Mouse (Mus musculus) heart, embryonic 14.5 days (tissue): Measurements from ENCODE around the gene Fgfr2. TPM values are rescaled to one million over a fixed set of nuclear protein-coding genes. Genes with fewer than 3 reads are reported as not detected.

Experiments used
- ATAC-seq: fragments of 200-750 bp; cut with Nextera tagmentation; 2 replicates; pipeline ENCODE4 v1.8.0; 2017; ENCODE audit warnings: low read depth, moderate TSS enrichment; ENCODE audit not compliant: insufficient number of reproducible peaks, insufficient read depth, low FRiP score
- H3K27ac ChIP-seq, 2 experiments: fragments of 200-500 bp in 1 of 2; fragments of 300-500 bp in 1 of 2; sonication (generic) in 1 of 2; replicated peaks in 1 of 2; 2 replicates each; pipeline ENCODE4 v1.5.1; 2012 to 2014; ENCODE audit warnings: low read depth in 2 of 2, low read length in 2 of 2, control low read depth in 1 of 2, mild to moderate bottlenecking in 1 of 2, mixed read lengths in 1 of 2; ENCODE audit not compliant: control insufficient read depth in 1 of 2, insufficient read depth in 1 of 2
- H3K27me3 ChIP-seq: fragments of 300-500 bp; sonication (generic); 2 replicates; pipeline ENCODE4 v1.6.1; 2014; ENCODE audit warnings: mild to moderate bottlenecking, low read length, control low read depth; ENCODE audit not compliant: control insufficient read depth, insufficient read depth
- H3K36me3 ChIP-seq: fragments of 300-500 bp; sonication (generic); 2 replicates; pipeline ENCODE4 v1.6.1; 2014; ENCODE audit warnings: mild to moderate bottlenecking, control low read depth, low read length, mixed read lengths; ENCODE audit not compliant: control insufficient read depth, insufficient read depth
- H3K4me1 ChIP-seq, 2 experiments: fragments of 200-500 bp in 1 of 2; fragments of 300-500 bp in 1 of 2; sonication (generic) in 1 of 2; 2 replicates each; pipeline ENCODE4 v1.6.1; 2012 to 2014; ENCODE audit warnings: low read length in 2 of 2, control low read depth in 1 of 2, mixed read lengths in 1 of 2; ENCODE audit not compliant: control insufficient read depth in 2 of 2, insufficient read depth in 2 of 2
- H3K4me2 ChIP-seq: fragments of 300-500 bp; sonication (generic); 2 replicates; pipeline ENCODE4 v1.6.1; 2014; ENCODE audit warnings: mild to moderate bottlenecking, low read length
- H3K4me3 ChIP-seq, 2 experiments: fragments of 200-500 bp in 1 of 2; fragments of 300-500 bp in 1 of 2; sonication (generic) in 1 of 2; 2 replicates each; pipeline ENCODE4 v1.5.1; 2012 to 2014; ENCODE audit warnings: low read length in 2 of 2, mild to moderate bottlenecking in 2 of 2, control low read depth in 1 of 2, low read depth in 1 of 2, moderate library complexity in 1 of 2; ENCODE audit not compliant: control insufficient read depth in 1 of 2, insufficient read depth in 1 of 2
- H3K9ac ChIP-seq: fragments of 300-500 bp; sonication (generic); 2 replicates; pipeline ENCODE4 v1.6.1; 2014; ENCODE audit warnings: mild to moderate bottlenecking, low read length
- H3K9me3 ChIP-seq: fragments of 300-500 bp; sonication (generic); 2 replicates; pipeline ENCODE4 v1.6.1; 2016; ENCODE audit warnings: low read length, control low read depth; ENCODE audit not compliant: control insufficient read depth
- WGBS: fragments of 180-500 bp; shearing (Covaris S2); extraction: QIAGEN DNeasy Blood & Tissue Kit; methylation state at CpG from one replicate; pipeline ENCODE4 v1.1.7; 2014; 5-methylcytosine and 5-hydroxymethylcytosine counted together
- polyA plus RNA-seq: library from polyadenylated mRNA; unstranded; fragments of >200 nt; fragmentation: Nextera tagmentation; extraction: Ambion mirVana; gene quantifications from 2 replicates; pipeline ENCODE4 v1.2.1, GENCODE M21; 2014

Fgfr2 gene
- polyA plus RNA-seq, 1 experiment from 2014 or later: 22.4 TPM

GRCm38 (mm10) chr7:130770707-130771106 lies 2352.4 kb downstream of the Fgfr2 start:
- Histone ChIP-seq H3K27me3 (no peaks in the 10 kb centered on the region), H3K4me3 (no peak overlapping the region), H3K9me3 (no peaks in the 10 kb centered on the region), H3K27ac (no peak overlapping the region), H3K4me2 (no peak overlapping the region), H3K4me1 (peaks cover 10% of the 10 kb centered on the region in 2 experiments), H3K9ac (no peak overlapping the region), H3K36me3 (no peaks in the 10 kb centered on the region; the same call in 1 of the 2 replicates)
- 38% methylated on average over 3 of the region's 3 CpGs for WGBS
- ATAC-seq: no peak

DNA sequence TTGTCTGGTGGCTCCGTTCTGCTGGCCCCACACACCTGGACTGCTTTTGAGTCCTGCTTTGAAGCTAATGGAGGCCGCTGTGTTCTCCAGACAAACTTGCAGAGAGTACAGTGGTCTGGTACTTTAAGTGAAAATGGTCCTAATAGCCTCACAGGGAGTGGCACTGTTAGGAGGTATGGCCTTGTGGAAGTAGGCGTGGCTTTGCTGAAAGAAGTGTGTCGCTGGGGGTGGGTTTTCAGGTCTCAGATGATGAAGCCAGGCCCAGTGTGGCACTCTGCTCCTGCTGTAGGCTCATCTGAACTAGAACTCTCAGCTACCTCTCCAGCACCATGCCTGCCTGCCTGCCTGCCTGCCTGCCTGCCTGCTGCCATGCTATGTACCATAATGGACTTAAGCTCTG lies 2355.0 kb downstream of the Fgfr2 start:
- Histone ChIP-seq H3K27me3 (no peaks in the 10 kb centered on the region), H3K4me3 (no peak overlapping the region), H3K27ac (no peak overlapping the region), H3K9ac (no peak overlapping the region), H3K4me2 (no peak overlapping the region), H3K4me1 (peaks cover 0 to 4% of the 10 kb centered on the region in 2 experiments; a peak in 2 of 4 replicates), H3K36me3 (peaks cover 25% of the 10 kb centered on the region), H3K9me3 (no peaks in the 10 kb centered on the region)
- whole genome bisulfite sequencing: 89% methylated on average over 4 of the region's 4 CpGs
- ATAC-seq: no peak

DNA sequence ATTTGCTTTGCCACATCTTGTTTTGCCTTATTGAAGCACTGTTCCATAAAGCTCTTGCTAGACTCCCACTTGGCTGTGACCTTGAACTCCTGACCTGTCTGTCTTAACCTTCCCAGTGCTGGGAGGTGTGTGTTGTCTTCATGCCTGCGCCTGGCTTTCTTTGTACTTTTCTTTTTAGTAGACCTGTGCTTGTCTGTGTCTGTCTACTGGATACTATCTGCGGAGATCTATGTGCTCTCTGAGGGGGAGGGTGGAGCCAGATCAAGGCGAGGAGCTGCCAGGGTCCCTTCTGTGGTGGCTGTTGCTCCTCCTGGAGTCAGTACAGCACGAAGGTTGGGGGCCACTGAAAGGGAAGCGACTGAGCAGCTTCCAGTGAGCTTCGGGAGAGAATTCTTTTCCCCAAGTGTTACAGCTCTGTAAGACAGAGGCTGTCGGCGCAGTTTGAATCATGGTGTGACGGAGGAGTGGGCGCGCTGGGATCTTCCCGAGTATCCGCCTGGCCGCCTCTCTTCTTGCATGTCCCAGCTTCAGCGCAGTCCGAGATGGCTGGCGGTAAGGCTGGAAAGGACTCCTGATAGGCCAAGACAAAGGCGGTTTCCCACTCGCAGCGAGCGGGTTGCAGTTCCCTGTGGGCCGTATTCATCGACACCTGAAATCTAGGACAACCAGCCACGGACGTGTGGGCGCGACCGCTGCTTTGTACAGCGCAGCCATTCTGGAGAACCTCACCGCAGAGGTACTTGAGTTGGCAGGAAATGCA lies 2356.6 kb downstream of the Fgfr2 start:
- Histone ChIP-seq H3K27ac (no peak overlapping the region; a peak in 1 of 4 replicates), H3K27me3 (no peaks in the 10 kb centered on the region), H3K4me1 (peaks cover 6 to 8% of the 10 kb centered on the region in 2 experiments), H3K36me3 (peaks cover 30% of the 10 kb centered on the region), H3K4me2 (peak overlapping the region; percentile 39), H3K4me3 (peak overlapping the region in 1 of 2 experiments; percentile 16; a peak in 2 of 4 replicates), H3K9me3 (no peaks in the 10 kb centered on the region), H3K9ac (peak overlapping the region; percentile 14; the same call in 1 of the 2 replicates)
- ATAC-seq: no peak
- WGBS: 58% methylated on average over 30 of the region's 30 CpGs

- Histone ChIP-seq H3K27me3 (no peaks in the 10 kb centered on the region), H3K4me3 (no peak overlapping the region), H3K4me1 (peaks cover 6 to 8% of the 10 kb centered on the region in 2 experiments), H3K9ac (no peak overlapping the region), H3K9me3 (no peaks in the 10 kb centered on the region), H3K36me3 (peaks cover 54% of the 10 kb centered on the region), H3K27ac (no peak overlapping the region), H3K4me2 (no peak overlapping the region)
- 95% methylated on average over 17 of the region's 17 CpGs for WGBS
- no peak for ATAC-seq
These were observed 2359.0 kb downstream of the Fgfr2 start for GRCm38 (mm10) chr7:130764160-130764559.

GRCm38 (mm10) chr7:130762071-130762897 lies 2360.9 kb downstream of the Fgfr2 start:
- WGBS: 31% methylated on average over 17 of the region's 17 CpGs
- H3K36me3 ChIP-seq: peaks cover 72% of the 10 kb centered on the region

GRCm38 (mm10) chr7:130757326-130757865 lies 2365.8 kb downstream of the Fgfr2 start:
- no peaks in the 10 kb centered on the region for H3K27me3 ChIP-seq
- ATAC-seq: peak; percentile 33; the same call in 1 of the 2 replicates
- no peak overlapping the region for H3K9ac ChIP-seq
- H3K4me3 ChIP-seq: no peak overlapping the region
- H3K36me3 ChIP-seq: peaks cover 78% of the 10 kb centered on the region
- H3K4me2 ChIP-seq: no peak overlapping the region
- WGBS: 79% methylated on average over 11 of the region's 11 CpGs
- H3K9me3 ChIP-seq: no peaks in the 10 kb centered on the region
- H3K27ac ChIP-seq: no peak overlapping the region
- H3K4me1 ChIP-seq: peaks cover 19 to 30% of the 10 kb centered on the region in 2 experiments

More at GRCm38 (mm10) chr7:130762071-130762897, 2360.9 kb downstream of the Fgfr2 start:
- H3K4me2 ChIP-seq: no peak overlapping the region
- peak overlapping the region in 1 of 2 experiments; percentile 55; a peak in 2 of 4 replicates for H3K27ac ChIP-seq
- H3K9me3 ChIP-seq: no peaks in the 10 kb centered on the region
- ATAC-seq: peak; percentile 28; the same call in 1 of the 2 replicates
- H3K4me3 ChIP-seq: no peak overlapping the region
- H3K9ac ChIP-seq: no peak overlapping the region
- peaks cover 8% of the 10 kb centered on the region in 2 experiments for H3K4me1 ChIP-seq
- no peaks in the 10 kb centered on the region for H3K27me3 ChIP-seq

- Histone ChIP-seq H3K27me3 (no peaks in the 10 kb centered on the region), H3K9me3 (no peaks in the 10 kb centered on the region), H3K9ac (peak overlapping the region; percentile 21; the same call in 1 of the 2 replicates), H3K4me3 (no peak overlapping the region), H3K36me3 (peaks cover 85% of the 10 kb centered on the region), H3K4me1 (peaks cover 16 to 25% of the 10 kb centered on the region in 2 experiments), H3K27ac (peak overlapping the region; percentile 69 to 82), H3K4me2 (0 out of 2 replicates have a peak overlapping the region, but pooled peaks have one; percentile 18)
- ATAC-seq: no peak
- 35% methylated on average over 7 of the region's 7 CpGs for WGBS
These were observed 2366.8 kb downstream of the Fgfr2 start for GRCm38 (mm10) chr7:130756343-130756835.
